Mouse (Mus musculus): ENCODE measurements around the gene D630036H23Rik. TPM values are rescaled to one million over a fixed set of nuclear protein-coding genes. Genes with fewer than 3 reads are reported as not detected.

D630036H23Rik gene
- polyA plus RNA-seq (2014; fragmentation: Illumina TruSeq; extraction: RNeasy Lipid Tissue Mini Kit (QIAGEN cat#74804); ENCODE audit: low read depth, low replicate concordance) = 1.4 TPM

DNA sequence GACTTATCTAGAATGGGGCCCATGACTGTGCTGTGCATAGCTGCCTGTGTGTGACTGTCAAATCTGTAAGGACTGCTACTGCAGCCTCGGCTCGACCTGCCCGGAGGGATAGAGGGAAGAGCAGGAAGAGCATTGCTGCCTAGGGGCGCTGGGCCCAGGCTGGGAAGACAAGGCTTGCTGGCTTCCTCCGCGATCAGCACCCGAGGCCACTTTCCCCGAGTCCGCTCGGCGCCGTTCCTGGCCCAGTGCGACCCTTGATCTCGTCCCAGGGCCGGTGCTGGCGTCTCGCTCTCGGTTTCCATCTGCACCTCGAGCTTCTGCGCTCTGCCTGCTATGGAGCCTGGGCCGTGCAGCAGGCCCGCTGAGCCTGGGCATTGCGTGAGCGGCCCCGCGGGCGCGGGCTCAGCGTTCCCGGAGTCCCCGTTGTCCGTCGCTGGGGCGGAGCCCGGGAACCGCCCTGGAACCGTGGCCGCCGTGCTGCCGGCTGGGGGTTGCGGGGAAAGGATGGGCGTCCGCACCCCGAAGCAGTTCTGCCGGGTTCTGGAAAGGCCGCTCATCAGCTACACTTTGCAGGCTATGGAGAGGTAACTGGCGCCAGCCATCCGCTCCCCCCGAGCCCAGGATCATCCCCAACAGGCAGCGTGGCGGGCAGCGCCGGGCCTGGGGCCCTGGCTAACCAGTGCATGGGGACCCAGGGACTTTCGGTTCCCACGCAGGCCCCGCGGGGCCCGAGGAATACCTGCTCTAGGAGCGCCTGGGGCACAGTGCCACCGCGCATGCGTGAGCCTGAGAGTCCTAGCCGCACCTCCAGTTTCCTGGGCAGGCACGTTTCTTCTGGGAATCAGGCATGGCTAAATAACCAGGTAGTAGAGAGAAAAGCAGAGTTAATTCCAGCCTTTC is at the start of gene D630036H23Rik, which contains the start of gene Ispd:
Gene D630036H23Rik, minus strand, starts transcription at position 741 of the 900 bp plus-strand sequence.
Gene Ispd, plus strand, starts transcription at position 10 of the 900 bp plus-strand sequence.

Other genes with a start within 250 kb of the D630036H23Rik start
- gene Ankmy2, start 225.1 kb downstream of the D630036H23Rik start, polyA plus RNA-seq (2014; fragmentation: Illumina TruSeq; extraction: RNeasy Lipid Tissue Mini Kit (QIAGEN cat#74804); ENCODE audit: low read depth, low replicate concordance) = 49.2 TPM
- gene Bzw2, start 224.1 kb downstream of the D630036H23Rik start, polyA plus RNA-seq (2014; fragmentation: Illumina TruSeq; extraction: RNeasy Lipid Tissue Mini Kit (QIAGEN cat#74804); ENCODE audit: low read depth, low replicate concordance) = 30.9 TPM
- not detected for gene Lrrc72, start 128.8 kb downstream of the D630036H23Rik start, polyA plus RNA-seq (2014; fragmentation: Illumina TruSeq; extraction: RNeasy Lipid Tissue Mini Kit (QIAGEN cat#74804); ENCODE audit: low read depth, low replicate concordance)
- gene Sostdc1, start 68.0 kb downstream of the D630036H23Rik start, polyA plus RNA-seq (2014; fragmentation: Illumina TruSeq; extraction: RNeasy Lipid Tissue Mini Kit (QIAGEN cat#74804); ENCODE audit: low read depth, low replicate concordance) = 233 TPM
- gene Ispd, start 731 bp downstream of the D630036H23Rik start, polyA plus RNA-seq (2014; fragmentation: Illumina TruSeq; extraction: RNeasy Lipid Tissue Mini Kit (QIAGEN cat#74804); ENCODE audit: low read depth, low replicate concordance) = 16.0 TPM

Measured in kidney, adult 10 weeks (tissue).